Mouse (Mus musculus) intestine, postnatal 0 days (tissue): Measurements from ENCODE around the gene Gm17334. TPM values are rescaled to one million over a fixed set of nuclear protein-coding genes. Genes with fewer than 3 reads are reported as not detected.

Experiments used
- ATAC-seq: fragments of 200-750 bp; cut with Nextera tagmentation; 2 replicates; pipeline ENCODE4 v1.8.0; 2017; ENCODE audit warnings: mild to moderate bottlenecking, moderate TSS enrichment, moderate library complexity
- H3K27ac ChIP-seq: fragments of 300-500 bp; sonication (generic); 2 replicates; pipeline ENCODE4 v1.5.1; 2014; ENCODE audit warnings: mild to moderate bottlenecking, low read depth, low read length, moderate library complexity
- H3K27me3 ChIP-seq: fragments of 300-500 bp; sonication (generic); replicated peaks from 2 replicates; pipeline ENCODE4 v1.6.1; 2014; ENCODE audit warnings: low read length, mixed read lengths; ENCODE audit not compliant: control insufficient read depth, insufficient read depth
- H3K36me3 ChIP-seq: fragments of 300-500 bp; sonication (generic); 2 replicates; pipeline ENCODE4 v1.6.1; 2014; ENCODE audit warnings: mild to moderate bottlenecking, moderate library complexity; ENCODE audit not compliant: control insufficient read depth, insufficient read depth
- H3K4me1 ChIP-seq: fragments of 300-500 bp; sonication (generic); replicated peaks from 2 replicates; pipeline ENCODE4 v1.6.1; 2014; ENCODE audit warnings: antibody characterized with exemption, low read length, mixed read lengths; ENCODE audit not compliant: control insufficient read depth, insufficient read depth
- H3K4me2 ChIP-seq: fragments of 300-500 bp; sonication (generic); replicated peaks from 2 replicates; pipeline ENCODE4 v1.6.1; 2014; ENCODE audit warnings: low read depth, mild to moderate bottlenecking, moderate library complexity
- H3K4me3 ChIP-seq: fragments of 300-500 bp; sonication (generic); 2 replicates; pipeline ENCODE4 v1.5.1; 2014; ENCODE audit warnings: low read depth, low read length
- H3K9ac ChIP-seq: fragments of 300-500 bp; sonication (generic); 2 replicates; pipeline ENCODE4 v1.6.1; 2014; ENCODE audit warnings: mild to moderate bottlenecking, low read depth, low read length
- H3K9me3 ChIP-seq: fragments of 300-500 bp; sonication (generic); 2 replicates; pipeline ENCODE4 v1.6.1; 2016; ENCODE audit warnings: mixed run types; ENCODE audit not compliant: control insufficient read depth
- CTCF ChIP-seq: sonication (generic); IDR thresholded peaks from 2 replicates; pipeline ENCODE4 v1.5.1; 2016; ENCODE audit warnings: low read depth, mild to moderate bottlenecking, control low read depth, antibody characterized with exemption, moderate library complexity
- WGBS: fragments of 180-500 bp; shearing (Covaris S2); extraction: QIAGEN DNeasy Blood & Tissue Kit; methylation state at CpG from one replicate; pipeline ENCODE4 v1.1.7; 2014; 5-methylcytosine and 5-hydroxymethylcytosine counted together
- polyA plus RNA-seq: library from polyadenylated mRNA; unstranded; fragments of >200 nt; fragmentation: Nextera tagmentation; extraction: Ambion mirVana; gene quantifications from 2 replicates; pipeline ENCODE4 v1.2.1, GENCODE M21; 2015

The Gm17334 gene
- polyA plus RNA-seq, 1 experiment from 2014 or later: 0.17 TPM

- H3K9me3 ChIP-seq: no peaks in the 10 kb centered on the region
- no peak overlapping the region for H3K4me3 ChIP-seq
- no peaks in the 10 kb centered on the region for H3K36me3 ChIP-seq
- H3K4me1 ChIP-seq: 0 out of 2 replicates have a peak, but pooled peaks cover 1% of the 10 kb centered on the region
- WGBS: 92% methylated on average over 5 of the region's 5 CpGs
- no peaks in the 10 kb centered on the region for H3K27me3 ChIP-seq
- H3K27ac ChIP-seq: no peak overlapping the region
- no peak for ATAC-seq
- no peak overlapping the region for H3K4me2 ChIP-seq
- no peak for TF ChIP-seq CTCF
- no peak overlapping the region for H3K9ac ChIP-seq
Measured at GRCm38 (mm10) chr11:53816841-53817375, 43.9 kb upstream of the Gm17334 start.

DNA sequence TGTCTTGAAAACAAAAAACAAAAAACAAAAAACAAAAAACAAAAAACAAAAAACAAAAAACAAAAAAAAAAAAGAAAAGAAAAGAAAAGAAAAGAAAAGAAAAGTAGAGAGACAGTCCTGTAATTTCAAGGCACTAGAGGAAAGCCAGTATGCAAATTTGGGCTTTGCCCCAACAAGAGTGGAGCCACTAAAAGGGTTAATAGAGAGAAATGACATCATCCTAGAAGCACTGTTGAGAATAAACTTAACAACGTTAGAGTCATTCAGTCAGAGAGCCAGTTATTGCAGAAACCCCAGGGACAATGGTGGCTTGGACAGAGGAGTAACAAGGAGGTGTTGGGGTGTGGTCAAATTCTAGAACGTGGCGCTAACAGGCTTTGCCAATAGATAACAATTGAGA lies 41.8 kb upstream of the Gm17334 start:
- TF ChIP-seq CTCF: no peak
- no peak for ATAC-seq
- H3K4me3 ChIP-seq: no peak overlapping the region
- H3K4me1 ChIP-seq: no peaks in the 10 kb centered on the region
- WGBS: 38% methylated on average over 3 of the region's 3 CpGs
- no peaks in the 10 kb centered on the region for H3K9me3 ChIP-seq
- H3K27me3 ChIP-seq: no peaks in the 10 kb centered on the region
- H3K4me2 ChIP-seq: no peak overlapping the region
- no peak overlapping the region for H3K9ac ChIP-seq
- H3K27ac ChIP-seq: no peak overlapping the region
- H3K36me3 ChIP-seq: no peaks in the 10 kb centered on the region

DNA sequence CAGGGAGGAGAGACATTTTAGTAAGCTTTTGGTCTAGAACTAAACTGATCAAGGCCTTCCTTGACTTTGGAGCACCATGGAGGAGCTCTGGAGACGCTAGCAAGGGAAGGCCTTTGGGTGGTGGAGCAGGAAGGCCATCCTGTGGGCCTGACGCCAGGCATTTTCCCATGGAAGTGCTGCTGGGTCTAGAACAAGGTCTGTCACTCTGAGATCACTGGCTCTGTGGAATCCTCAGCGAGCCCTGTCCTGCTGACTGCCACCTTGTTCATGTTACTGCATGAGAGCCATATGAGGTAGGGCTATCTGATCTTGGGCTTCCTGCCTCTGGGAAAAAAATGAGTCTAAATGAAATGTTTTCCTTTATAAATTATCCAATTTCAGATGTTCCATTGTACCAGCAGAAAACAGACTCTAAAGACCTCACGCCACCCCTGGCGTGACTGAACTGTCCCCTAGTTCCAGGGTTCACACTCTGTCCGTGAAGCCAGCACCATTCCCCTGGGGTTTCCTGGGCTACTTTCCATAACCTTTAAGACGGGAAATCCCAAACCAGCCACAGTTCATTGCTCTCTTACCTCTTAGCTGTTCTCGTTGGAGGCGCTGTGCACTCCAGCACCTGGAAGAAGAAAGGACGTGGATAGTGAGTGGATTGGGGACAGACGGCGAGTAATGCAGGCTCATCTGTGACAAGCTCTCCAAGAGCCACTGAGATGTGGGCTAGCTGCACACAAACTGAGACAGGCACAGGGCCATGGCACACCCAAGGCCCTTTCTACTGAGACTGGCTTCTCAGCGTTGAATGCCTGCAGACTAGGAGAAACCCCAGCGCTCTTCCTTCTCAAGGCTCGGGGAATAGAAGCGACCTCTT lies 40.2 kb upstream of the Gm17334 start:
- Histone ChIP-seq H3K9me3 (no peaks in the 10 kb centered on the region), H3K9ac (no peak overlapping the region), H3K4me2 (no peak overlapping the region), H3K27me3 (no peaks in the 10 kb centered on the region), H3K27ac (no peak overlapping the region), H3K4me1 (no peaks in the 10 kb centered on the region), H3K36me3 (no peaks in the 10 kb centered on the region), H3K4me3 (no peak overlapping the region)
- ATAC-seq: no peak
- WGBS: 88% methylated on average over 16 of the region's 16 CpGs
- no peak for TF ChIP-seq CTCF

- no peak overlapping the region for H3K27ac ChIP-seq
- H3K9ac ChIP-seq: no peak overlapping the region
- H3K36me3 ChIP-seq: no peaks in the 10 kb centered on the region
- TF ChIP-seq CTCF: no peak
- no peak for ATAC-seq
- H3K4me3 ChIP-seq: no peak overlapping the region
- H3K4me1 ChIP-seq: no peaks in the 10 kb centered on the region
- no peaks in the 10 kb centered on the region for H3K27me3 ChIP-seq
- H3K9me3 ChIP-seq: no peaks in the 10 kb centered on the region
- no peak overlapping the region for H3K4me2 ChIP-seq
- WGBS: 89% methylated on average over 3 of the region's 3 CpGs
Measured at GRCm38 (mm10) chr11:53811312-53811711, 38.3 kb upstream of the Gm17334 start.

DNA sequence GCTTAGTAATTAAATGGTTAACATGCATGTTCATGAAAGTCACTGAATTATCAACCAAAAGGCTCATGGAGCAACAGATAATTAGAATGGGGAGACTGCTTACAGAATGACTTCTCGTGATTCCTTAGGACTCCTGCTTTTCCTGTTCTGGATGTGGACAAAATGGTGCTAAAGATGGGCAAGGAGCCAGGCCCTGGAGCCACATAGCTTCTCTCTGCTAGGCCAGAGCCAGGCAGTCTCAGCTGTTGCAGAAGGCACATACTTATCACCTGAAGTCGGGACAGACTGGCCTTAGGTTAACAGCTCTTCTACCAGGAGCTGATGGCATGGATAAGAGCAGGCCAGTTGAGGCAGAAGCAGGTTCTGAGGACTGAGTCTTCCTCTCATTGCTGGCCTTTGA lies 37.8 kb upstream of the Gm17334 start:
- ATAC-seq: no peak

GRCm38 (mm10) chr11:53810156-53810555 lies 37.2 kb upstream of the Gm17334 start:
- Histone ChIP-seq H3K27ac (no peak overlapping the region), H3K9ac (no peak overlapping the region), H3K4me1 (no peaks in the 10 kb centered on the region), H3K27me3 (no peaks in the 10 kb centered on the region), H3K4me2 (no peak overlapping the region), H3K36me3 (no peaks in the 10 kb centered on the region), H3K9me3 (no peaks in the 10 kb centered on the region), H3K4me3 (no peak overlapping the region)
- ATAC-seq: no peak
- no peak for TF ChIP-seq CTCF
- WGBS: 47% methylated on average over 5 of the region's 5 CpGs

More for the DNA sequence above, 37.8 kb upstream of the Gm17334 start:
- Histone ChIP-seq H3K4me2 (no peak overlapping the region), H3K4me3 (no peak overlapping the region), H3K9me3 (no peaks in the 10 kb centered on the region), H3K9ac (no peak overlapping the region), H3K36me3 (no peaks in the 10 kb centered on the region), H3K27me3 (no peaks in the 10 kb centered on the region), H3K27ac (no peak overlapping the region), H3K4me1 (no peaks in the 10 kb centered on the region)
- 20% methylated on average over 2 of the region's 2 CpGs for WGBS
- TF ChIP-seq CTCF: no peak
